Mouse (Mus musculus) embryonic facial prominence, embryonic 14.5 days (tissue): ENCODE data around the gene Pcare. TPM values are rescaled to one million over a fixed set of nuclear protein-coding genes. Genes with fewer than 3 reads are reported as not detected.

Source experiments
- ATAC-seq: fragments of 200-750 bp; cut with Nextera tagmentation; 2 replicates; pipeline ENCODE4 v1.8.0; 2017; ENCODE audit warnings: low read depth, moderate number of reproducible peaks, moderate TSS enrichment
- DNase-seq: peaks from one replicate; pipeline ENCODE4 v3.0.0-alpha.2; 2015; ENCODE audit warnings: low spot score
- H3K27ac ChIP-seq: fragments of 300-500 bp; sonication (generic); replicated peaks from 2 replicates; pipeline ENCODE4 v1.5.1; 2014; ENCODE audit warnings: low read depth, mild to moderate bottlenecking, low read length, moderate library complexity
- H3K27me3 ChIP-seq: fragments of 300-500 bp; sonication (generic); replicated peaks from 2 replicates; pipeline ENCODE4 v1.6.1; 2014; ENCODE audit warnings: low read length; ENCODE audit not compliant: control insufficient read depth, insufficient read depth
- H3K36me3 ChIP-seq: fragments of 300-500 bp; sonication (generic); 2 replicates; pipeline ENCODE4 v1.6.1; 2014; ENCODE audit warnings: low read length, mixed read lengths; ENCODE audit not compliant: control insufficient read depth, insufficient read depth
- H3K4me1 ChIP-seq: fragments of 300-500 bp; sonication (generic); 2 replicates; pipeline ENCODE4 v1.6.1; 2014; ENCODE audit warnings: antibody characterized with exemption, low read length; ENCODE audit not compliant: control insufficient read depth, insufficient read depth
- H3K4me2 ChIP-seq: fragments of 300-500 bp; sonication (generic); 2 replicates; pipeline ENCODE4 v1.6.1; 2014; ENCODE audit warnings: low read depth, mild to moderate bottlenecking, low read length, moderate library complexity, mixed read lengths
- H3K4me3 ChIP-seq: fragments of 300-500 bp; sonication (generic); 2 replicates; pipeline ENCODE4 v1.5.1; 2014; ENCODE audit warnings: low read depth, mild to moderate bottlenecking, low read length
- H3K9ac ChIP-seq: fragments of 300-500 bp; sonication (generic); 2 replicates; pipeline ENCODE4 v1.6.1; 2014; ENCODE audit warnings: low read depth, mild to moderate bottlenecking, low read length, moderate library complexity, mixed read lengths
- H3K9me3 ChIP-seq: fragments of 300-500 bp; sonication (generic); 2 replicates; pipeline ENCODE4 v1.6.1; 2016; ENCODE audit warnings: low read length; ENCODE audit not compliant: control insufficient read depth
- WGBS: fragments of 180-500 bp; shearing (Covaris S2); extraction: QIAGEN DNeasy Blood & Tissue Kit; methylation state at CpG from one replicate; pipeline ENCODE4 v1.1.7; 2014; 5-methylcytosine and 5-hydroxymethylcytosine counted together
- polyA plus RNA-seq: library from polyadenylated mRNA; unstranded; fragments of >200 nt; fragmentation: Nextera tagmentation; extraction: Ambion mirVana; gene quantifications from 2 replicates; pipeline ENCODE4 v1.2.1, GENCODE M21; 2014

Gene Pcare
- polyA plus RNA-seq: not detected in 2 replicates

DNA sequence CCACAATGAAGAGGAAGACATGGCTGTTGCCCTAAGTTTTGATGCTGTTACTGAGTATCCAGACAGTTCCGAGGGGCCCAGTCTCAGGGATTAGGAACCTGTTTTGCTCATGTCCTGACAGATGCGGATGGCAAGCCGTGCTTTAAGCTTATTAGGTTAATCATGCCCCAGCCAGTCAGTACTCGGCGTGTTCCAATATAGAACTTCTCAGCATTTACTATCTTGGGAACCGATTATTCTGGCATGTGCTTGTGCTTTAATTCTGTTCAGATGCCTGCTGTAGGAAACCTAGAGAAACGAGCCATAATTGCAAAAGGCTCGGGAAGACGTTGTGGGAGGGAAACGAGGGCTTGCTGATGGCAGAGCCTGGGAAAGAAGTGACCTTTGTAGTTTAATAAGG lies at the start of gene Pcare:
Gene Pcare (minus strand): TSS at position 64 of the 400 bp plus-strand sequence.
- H3K27ac ChIP-seq: no peak within 1 kb of the TSS
- WGBS: 49% methylated on average over 10 of the region's 10 CpGs
- H3K4me1 ChIP-seq: no peaks in the 10 kb centered on the region
- H3K9me3 ChIP-seq: no peaks in the 10 kb centered on the region
- no peak within 1 kb of the TSS for H3K4me3 ChIP-seq
- DNase-seq: peak; percentile 53
- H3K27me3 ChIP-seq: no peaks in the 10 kb centered on the region
- ATAC-seq: no peak
- no peaks in the 10 kb centered on the region for H3K36me3 ChIP-seq
- no peak within 1 kb of the TSS for H3K9ac ChIP-seq
- no peak within 1 kb of the TSS for H3K4me2 ChIP-seq

DNA sequence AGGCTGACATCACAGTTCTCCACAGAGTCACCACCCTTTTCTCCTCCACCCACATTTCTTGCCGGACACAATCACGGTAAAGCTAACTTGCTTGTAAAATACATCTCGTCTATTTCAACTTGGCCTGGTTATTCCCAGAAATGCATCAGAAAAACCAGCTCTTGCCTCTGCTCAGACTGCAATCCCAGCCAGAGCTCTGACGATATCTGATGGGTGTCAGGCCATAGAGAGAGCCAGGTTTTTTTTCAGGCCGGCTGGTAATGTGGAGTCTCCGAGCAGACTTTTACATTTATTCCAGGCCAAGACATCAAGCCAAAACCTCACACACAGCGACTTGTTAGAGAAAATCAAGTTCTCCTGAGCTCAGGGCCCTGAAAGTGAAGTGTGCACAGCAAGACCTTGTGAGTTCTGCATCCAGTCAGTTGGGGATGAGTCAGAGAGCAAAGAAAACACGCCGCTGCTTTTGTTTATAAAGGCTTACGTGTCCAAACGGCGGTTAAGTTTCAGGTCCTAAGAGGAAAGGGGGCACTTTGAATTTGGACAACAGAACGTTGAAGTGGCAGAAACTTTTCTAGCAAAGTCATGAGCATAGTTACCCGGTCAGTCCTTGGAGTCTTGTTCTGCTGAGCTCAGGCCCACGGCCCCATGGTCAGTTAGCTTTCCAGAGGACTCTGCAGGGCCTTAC lies 43.0 kb upstream of the Pcare start:
- DNase-seq (peak; percentile 39), ATAC-seq (no peak)
- 77% methylated on average over 15 of the region's 15 CpGs for WGBS
- 0 out of 2 replicates have a peak overlapping the region, but pooled peaks have one; percentile 5 for H3K27ac ChIP-seq
- H3K27me3 ChIP-seq: no peaks in the 10 kb centered on the region
- H3K4me3 ChIP-seq: no peak overlapping the region
- H3K9ac ChIP-seq: no peak overlapping the region
- H3K36me3 ChIP-seq: peaks cover 9% of the 10 kb centered on the region; the same call in 1 of the 2 replicates
- H3K4me1 ChIP-seq: no peaks in the 10 kb centered on the region
- no peaks in the 10 kb centered on the region for H3K9me3 ChIP-seq
- H3K4me2 ChIP-seq: no peak overlapping the region

DNA sequence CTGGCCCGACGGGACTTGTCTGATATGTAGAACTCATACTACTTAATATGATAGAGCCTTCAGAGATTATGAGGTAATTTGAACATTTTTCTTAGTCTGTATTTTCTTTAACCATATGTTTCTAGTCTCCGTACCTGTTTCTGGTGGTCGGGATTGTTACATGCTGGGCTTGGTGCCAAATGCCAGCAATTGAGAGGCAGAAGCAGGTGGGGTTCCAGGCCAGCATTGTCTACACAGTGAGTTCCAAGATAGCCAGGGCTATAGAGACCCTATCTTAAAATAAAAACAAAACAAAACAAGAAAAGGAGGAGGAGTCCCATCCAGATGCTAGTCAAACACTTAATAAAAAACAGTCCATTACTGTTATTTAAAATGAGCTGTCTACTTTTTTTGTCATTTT lies 38.9 kb upstream of the Pcare start:
- ATAC-seq: no peak
- H3K9me3 ChIP-seq: 0 out of 2 replicates have a peak, but pooled peaks cover 6% of the 10 kb centered on the region
- DNase-seq: no peak
- 60% methylated on average over 4 of the region's 4 CpGs for WGBS
- peaks cover 8% of the 10 kb centered on the region; the same call in 1 of the 2 replicates for H3K36me3 ChIP-seq
- H3K4me2 ChIP-seq: no peak overlapping the region
- no peaks in the 10 kb centered on the region for H3K4me1 ChIP-seq
- H3K9ac ChIP-seq: no peak overlapping the region
- no peaks in the 10 kb centered on the region for H3K27me3 ChIP-seq
- H3K27ac ChIP-seq: no peak overlapping the region
- H3K4me3 ChIP-seq: no peak overlapping the region

DNA sequence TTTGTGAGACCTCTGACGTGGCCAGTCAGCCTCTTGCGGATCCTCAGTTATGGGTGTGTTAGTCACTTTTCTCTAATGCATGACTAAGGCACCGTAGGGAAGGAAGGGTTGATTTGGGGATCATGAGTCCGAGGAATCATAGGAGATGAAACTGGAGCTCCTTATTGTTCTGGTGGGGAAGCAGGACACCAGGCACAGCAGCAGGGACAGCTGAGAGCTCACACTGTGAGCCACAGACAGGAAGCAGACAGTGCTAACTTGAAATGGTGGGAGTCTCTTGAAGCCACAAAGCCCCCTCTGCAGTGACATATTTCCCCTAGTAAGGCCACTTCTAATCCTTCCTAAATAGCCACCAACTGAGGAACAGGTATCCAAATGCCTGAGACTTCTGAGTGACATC lies 38.4 kb upstream of the Pcare start:
- ATAC-seq (no peak), DNase-seq (no peak)
- Histone ChIP-seq H3K9me3 (0 out of 2 replicates have a peak, but pooled peaks cover 6% of the 10 kb centered on the region), H3K36me3 (peaks cover 8% of the 10 kb centered on the region; the same call in 1 of the 2 replicates), H3K4me2 (no peak overlapping the region), H3K4me1 (no peaks in the 10 kb centered on the region), H3K27me3 (no peaks in the 10 kb centered on the region), H3K4me3 (no peak overlapping the region), H3K9ac (no peak overlapping the region), H3K27ac (no peak overlapping the region)
- 84% methylated on average over 4 of the region's 4 CpGs for WGBS

DNA sequence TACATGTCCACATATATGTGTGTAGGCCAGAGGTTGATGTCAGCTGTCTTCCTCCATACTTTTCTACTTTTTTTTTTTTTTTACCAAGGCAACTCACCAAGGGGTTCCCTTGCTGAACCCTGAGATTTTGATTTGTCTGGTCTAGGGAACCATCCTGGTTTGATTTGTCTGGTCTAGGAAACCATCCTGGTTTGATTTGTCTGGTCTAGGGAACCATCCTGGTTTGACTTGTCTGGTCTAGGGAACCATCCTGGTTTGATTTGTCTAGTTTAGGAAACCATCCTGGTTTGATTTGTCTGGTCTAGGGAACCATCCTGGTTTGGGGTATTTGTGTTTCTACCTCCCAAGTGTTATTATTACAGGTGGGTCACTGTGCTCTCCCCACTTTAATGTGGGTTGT lies 33.8 kb upstream of the Pcare start:
- 0 out of 2 replicates have a peak, but pooled peaks cover 4% of the 10 kb centered on the region for H3K36me3 ChIP-seq
- ATAC-seq: no peak
- H3K4me2 ChIP-seq: no peak overlapping the region

DNA sequence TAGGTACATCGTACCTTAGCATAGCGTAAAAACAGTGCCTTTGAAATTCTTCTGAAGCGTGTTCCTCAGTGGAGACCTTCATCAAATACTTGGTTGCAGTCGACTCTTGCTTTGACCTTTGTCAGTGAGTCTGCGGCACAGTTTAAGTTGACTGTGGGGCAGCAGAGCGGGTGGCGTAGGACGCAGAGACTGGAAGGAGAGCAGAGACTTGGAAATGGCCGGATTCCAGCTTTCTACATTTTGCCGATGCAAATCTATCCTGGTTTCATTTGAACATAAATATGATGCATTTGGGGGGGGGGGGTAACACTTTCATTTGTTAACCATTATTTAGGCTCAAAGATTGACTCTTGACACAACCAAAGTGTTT lies 30.7 kb upstream of the Pcare start:
- DNase-seq: peak; percentile 27
- Histone ChIP-seq H3K27me3 (no peaks in the 10 kb centered on the region), H3K27ac (no peak overlapping the region), H3K4me2 (peak overlapping the region; percentile 83), H3K4me1 (peaks cover 2% of the 10 kb centered on the region; the same call in 1 of the 2 replicates), H3K4me3 (peak overlapping the region; percentile 78), H3K36me3 (no peaks in the 10 kb centered on the region), H3K9ac (peak overlapping the region; percentile 82), H3K9me3 (peaks cover 9% of the 10 kb centered on the region; the same call in 1 of the 2 replicates)
- WGBS: 8% methylated on average over 10 of the region's 10 CpGs
- no peak for ATAC-seq

More for the DNA sequence above, 33.8 kb upstream of the Pcare start:
- no peak overlapping the region for H3K9ac ChIP-seq
- H3K9me3 ChIP-seq: 0 out of 2 replicates have a peak, but pooled peaks cover 6% of the 10 kb centered on the region
- H3K27me3 ChIP-seq: no peaks in the 10 kb centered on the region
- no peak for DNase-seq
- no peak overlapping the region for H3K4me3 ChIP-seq
- peaks cover 2% of the 10 kb centered on the region; the same call in 1 of the 2 replicates for H3K4me1 ChIP-seq
- no peak overlapping the region for H3K27ac ChIP-seq

DNA sequence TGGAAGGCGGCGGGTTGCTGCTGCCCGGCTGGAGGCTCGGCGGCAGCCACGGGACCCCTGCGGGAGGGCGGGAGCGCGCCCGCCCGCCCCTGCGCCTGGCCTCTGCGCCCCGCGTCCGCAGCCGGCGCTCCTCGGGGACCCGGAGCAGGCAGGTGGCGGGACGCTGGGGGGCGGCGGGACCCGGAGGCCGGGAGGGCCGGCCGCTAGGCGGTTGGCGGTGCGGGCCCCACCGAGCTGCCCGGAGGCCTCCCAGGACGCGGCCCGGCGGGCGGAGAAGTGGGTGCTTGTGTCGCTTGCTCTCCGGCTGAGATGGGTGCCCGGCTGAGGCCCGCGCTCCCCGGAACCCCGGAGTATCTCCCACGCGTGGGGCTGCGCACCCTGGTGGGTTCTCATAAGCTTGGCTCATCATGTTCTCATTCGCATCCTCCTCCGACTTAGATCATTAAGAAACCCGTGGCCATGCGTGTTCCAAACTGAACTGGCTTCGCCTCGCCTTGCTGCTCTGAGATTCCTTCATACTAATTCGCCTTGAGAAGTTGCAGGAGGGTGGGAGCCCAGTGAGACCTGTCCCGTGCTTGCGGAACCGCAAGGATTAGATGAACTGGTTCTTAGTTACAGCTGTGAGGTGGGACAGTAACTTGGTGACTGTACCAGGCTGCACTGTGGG lies 30.1 kb upstream of the Pcare start:
- WGBS: 0% methylated on average over 20 of the region's 59 CpGs
- peaks cover 2% of the 10 kb centered on the region; the same call in 1 of the 2 replicates for H3K4me1 ChIP-seq
- peak overlapping the region; percentile 78 for H3K4me3 ChIP-seq
- DNase-seq (peak; percentile 34), ATAC-seq (peak; percentile 41; the same call in 1 of the 2 replicates)
- peak overlapping the region; percentile 82 for H3K9ac ChIP-seq
- peaks cover 9% of the 10 kb centered on the region; the same call in 1 of the 2 replicates for H3K9me3 ChIP-seq
- no peaks in the 10 kb centered on the region for H3K27me3 ChIP-seq
- H3K36me3 ChIP-seq: no peaks in the 10 kb centered on the region
- H3K27ac ChIP-seq: peak overlapping the region; percentile 65
- peak overlapping the region; percentile 83 for H3K4me2 ChIP-seq

DNA sequence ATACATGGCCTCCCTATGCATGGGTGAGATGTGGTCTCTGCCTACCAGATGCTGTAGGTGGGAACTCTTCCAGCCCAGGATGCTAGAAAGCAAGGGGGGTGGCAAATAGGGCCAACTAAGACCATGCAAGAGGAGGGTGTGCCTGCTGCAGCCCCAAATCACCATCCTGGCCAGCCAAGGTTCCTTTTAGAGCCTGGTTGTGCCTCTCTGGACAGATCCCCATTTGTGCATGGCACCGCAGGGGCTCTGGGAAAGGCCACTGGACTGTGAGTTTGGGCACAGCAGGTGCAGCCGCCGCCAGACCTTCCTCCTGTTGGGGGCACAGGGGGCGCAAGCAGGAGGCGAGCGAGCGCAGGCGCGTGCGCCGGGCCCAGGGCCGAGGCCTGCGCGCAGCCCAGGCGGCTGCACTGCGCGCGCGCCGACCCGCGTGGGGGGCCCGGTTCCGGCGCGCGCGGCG lies 29.6 kb upstream of the Pcare start:
- DNase-seq (peak; percentile 52), ATAC-seq (peak; percentile 88)
- Histone ChIP-seq H3K9me3 (peaks cover 9% of the 10 kb centered on the region; the same call in 1 of the 2 replicates), H3K27ac (peak overlapping the region; percentile 65; the same call in 1 of the 2 replicates), H3K4me1 (peaks cover 2% of the 10 kb centered on the region; the same call in 1 of the 2 replicates), H3K9ac (peak overlapping the region; percentile 82), H3K4me2 (peak overlapping the region; percentile 83), H3K4me3 (peak overlapping the region; percentile 78), H3K27me3 (no peaks in the 10 kb centered on the region), H3K36me3 (no peaks in the 10 kb centered on the region)
- no CpG with 5 or more reads among the region's 29 CpGs for WGBS
